Mouse (Mus musculus): ENCODE data around the gene Bcorl1.

GRCm38 (mm10) chrX:48449646-48450045 is 108.5 kb downstream of the Bcorl1 start:
- TF ChIP-seq CTCF (IDR thresholded peaks at IDR 0.05; ENCODE audit: borderline replicate concordance, insufficient read depth, low read depth, low read length) (no peak), POLR2A (IDR thresholded peaks at IDR 0.05; ENCODE audit: borderline replicate concordance, insufficient read depth, low read length) (no peak)
